Mouse (Mus musculus) hindbrain, embryonic 12.5 days (tissue): ENCODE measurements around the gene Sgsm2. TPM values are rescaled to one million over a fixed set of nuclear protein-coding genes. Genes with fewer than 3 reads are reported as not detected.

Experiments used
- ATAC-seq: fragments of 200-750 bp; cut with Nextera tagmentation; 2 replicates; pipeline ENCODE4 v1.8.0; 2017; ENCODE audit warnings: moderate TSS enrichment; ENCODE audit not compliant: low FRiP score
- H3K27ac ChIP-seq: fragments of 300-500 bp; sonication (generic); 2 replicates; pipeline ENCODE4 v1.5.1; 2016; ENCODE audit warnings: mild to moderate bottlenecking
- H3K27me3 ChIP-seq: fragments of 300-500 bp; sonication (generic); 2 replicates; pipeline ENCODE4 v1.6.1; 2016; ENCODE audit warnings: mild to moderate bottlenecking
- H3K36me3 ChIP-seq: fragments of 300-500 bp; sonication (generic); 2 replicates; pipeline ENCODE4 v1.6.1; 2016; ENCODE audit warnings: mild to moderate bottlenecking
- H3K4me1 ChIP-seq: fragments of 300-500 bp; sonication (generic); 2 replicates; pipeline ENCODE4 v1.6.1; 2016
- H3K4me2 ChIP-seq: fragments of 300-500 bp; sonication (generic); replicated peaks from 2 replicates; pipeline ENCODE4 v1.6.1; 2016; ENCODE audit warnings: mild to moderate bottlenecking
- H3K4me3 ChIP-seq: fragments of 300-500 bp; sonication (generic); 2 replicates; pipeline ENCODE4 v1.5.1; 2016; ENCODE audit warnings: mild to moderate bottlenecking
- H3K9ac ChIP-seq: fragments of 300-500 bp; sonication (generic); 2 replicates; pipeline ENCODE4 v1.6.1; 2016; ENCODE audit warnings: mild to moderate bottlenecking, moderate library complexity
- H3K9me3 ChIP-seq: fragments of 300-500 bp; sonication (generic); replicated peaks from 2 replicates; pipeline ENCODE4 v1.6.1; 2016; ENCODE audit warnings: mild to moderate bottlenecking
- WGBS: fragments of 180-500 bp; shearing (Covaris S2); methylation state at CpG from one replicate; pipeline ENCODE4 v1.1.7; 2016; 5-methylcytosine and 5-hydroxymethylcytosine counted together
- polyA plus RNA-seq: library from polyadenylated mRNA; unstranded; fragments of >200 nt; fragmentation: Nextera tagmentation; extraction: Ambion mirVana; gene quantifications from 2 replicates; pipeline ENCODE4 v1.2.1, GENCODE M21; 2016

Gene Sgsm2
- polyA plus RNA-seq, 1 experiment from 2014 or later, result 16.1 TPM

DNA sequence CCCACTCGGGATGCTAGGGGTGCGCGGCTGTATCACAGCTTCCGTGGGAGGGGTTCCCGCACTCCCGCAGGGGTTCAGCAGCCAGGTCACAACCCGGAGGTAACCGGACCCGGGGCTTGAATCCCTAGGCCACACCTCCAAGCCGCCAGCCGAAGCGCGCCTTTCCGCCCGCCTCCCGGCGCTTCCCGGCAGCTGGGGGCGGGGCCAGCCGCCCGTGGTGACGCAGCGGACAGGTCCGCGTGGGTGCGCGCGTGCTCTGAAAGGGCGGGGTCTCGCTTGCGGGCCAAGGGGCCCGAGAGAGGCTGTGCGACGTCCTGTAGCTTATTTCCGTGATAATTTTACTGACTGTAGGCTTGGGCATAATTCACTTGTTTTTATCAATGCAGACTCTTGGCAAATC is 58.4 kb downstream of the Sgsm2 start:
- Histone ChIP-seq H3K9ac (peak overlapping the region; percentile 64), H3K9me3 (no peaks in the 10 kb centered on the region), H3K27me3 (no peaks in the 10 kb centered on the region), H3K4me2 (peak overlapping the region; percentile 62), H3K36me3 (peaks cover 24% of the 10 kb centered on the region), H3K4me3 (peak overlapping the region; percentile 62), H3K27ac (peak overlapping the region; percentile 92), H3K4me1 (peaks cover 51% of the 10 kb centered on the region)
- WGBS, result under 1% methylated on average over 33 of the region's 35 CpGs
- peak; percentile 75 for ATAC-seq

DNA sequence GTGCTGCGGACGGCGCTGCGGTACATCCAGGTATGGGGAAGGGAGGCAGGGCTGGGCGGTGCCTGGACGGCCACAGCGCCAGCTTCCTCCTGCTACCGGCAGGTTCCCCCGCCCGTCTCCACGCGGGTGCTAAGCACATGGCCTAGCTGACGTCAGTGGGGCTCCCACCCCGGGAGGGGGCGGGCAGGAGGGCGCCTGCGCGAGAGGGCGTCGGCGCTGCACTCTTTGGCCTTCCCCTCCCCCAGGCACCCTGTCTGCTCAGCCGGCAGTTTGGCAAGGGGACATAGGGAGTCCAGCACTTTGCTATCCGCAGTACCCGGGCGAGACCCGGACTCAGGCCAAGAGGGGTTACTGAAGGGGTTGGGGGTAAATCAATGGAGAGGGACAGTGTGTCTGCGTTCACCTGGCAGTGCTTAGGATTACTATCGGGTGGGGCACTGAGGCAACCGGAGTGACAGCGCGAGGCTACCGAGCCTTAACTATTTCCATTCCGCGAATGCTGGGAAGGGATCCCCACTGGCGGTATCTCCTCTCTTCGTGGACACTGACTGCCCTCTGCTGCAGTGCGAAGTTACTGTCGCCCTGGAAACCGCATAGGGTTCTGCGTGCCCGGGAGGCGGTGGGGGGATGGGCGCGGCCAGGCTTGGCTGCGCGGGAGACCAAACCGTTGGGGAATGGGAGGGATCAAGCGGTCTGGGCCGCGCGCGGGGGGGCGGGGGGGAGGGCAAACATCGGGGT is 59.0 kb downstream of the Sgsm2 start:
- peak; percentile 81 for ATAC-seq
- peak overlapping the region; percentile 92 for H3K27ac ChIP-seq
- no peaks in the 10 kb centered on the region for H3K27me3 ChIP-seq
- H3K4me1 ChIP-seq, result peaks cover 53% of the 10 kb centered on the region
- peak overlapping the region; percentile 62 for H3K4me3 ChIP-seq
- peaks cover 19% of the 10 kb centered on the region for H3K36me3 ChIP-seq
- no peaks in the 10 kb centered on the region for H3K9me3 ChIP-seq
- WGBS, result 1% methylated on average over 44 of the region's 54 CpGs
- peak overlapping the region; percentile 62 for H3K4me2 ChIP-seq
- peak overlapping the region; percentile 64 for H3K9ac ChIP-seq

DNA sequence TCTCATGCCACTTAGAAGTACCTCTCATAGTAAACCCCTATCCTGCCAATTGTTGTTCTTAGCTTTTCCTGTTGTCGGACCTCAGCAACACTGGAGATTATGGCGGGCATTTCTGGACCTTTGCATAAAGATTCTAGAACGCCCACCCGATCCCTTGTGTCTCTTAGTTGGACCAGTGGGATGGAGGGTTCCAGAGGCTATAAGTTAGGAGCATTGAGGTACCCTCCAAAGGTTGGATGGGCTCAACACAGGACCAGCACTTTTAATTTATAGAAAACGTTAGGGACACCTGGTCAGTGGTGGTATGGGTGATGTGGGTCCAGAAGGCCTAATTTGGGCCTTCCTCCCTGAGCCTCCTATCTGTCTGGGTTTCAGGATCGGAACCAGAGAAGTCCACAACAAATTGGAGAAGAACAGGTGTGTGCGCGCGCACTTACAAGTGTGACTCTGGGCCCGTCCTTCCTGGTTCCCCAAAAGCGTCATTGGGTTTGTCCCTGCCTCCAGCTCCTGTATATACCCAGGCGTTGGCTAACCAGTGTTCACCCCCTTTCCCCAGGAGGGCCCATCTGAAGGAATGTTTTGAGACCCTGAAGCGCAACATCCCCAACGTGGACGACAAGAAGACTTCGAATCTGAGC is 59.7 kb downstream of the Sgsm2 start:
- Histone ChIP-seq H3K9me3 (no peaks in the 10 kb centered on the region), H3K36me3 (peaks cover 12% of the 10 kb centered on the region), H3K9ac (peak overlapping the region; percentile 64), H3K27ac (peak overlapping the region; percentile 92), H3K4me3 (peak overlapping the region; percentile 62), H3K4me2 (peak overlapping the region; percentile 62), H3K27me3 (no peaks in the 10 kb centered on the region), H3K4me1 (peaks cover 57% of the 10 kb centered on the region)
- no peak; the same call in 1 of the 2 replicates for ATAC-seq
- 45% methylated on average over 16 of the region's 16 CpGs for WGBS

DNA sequence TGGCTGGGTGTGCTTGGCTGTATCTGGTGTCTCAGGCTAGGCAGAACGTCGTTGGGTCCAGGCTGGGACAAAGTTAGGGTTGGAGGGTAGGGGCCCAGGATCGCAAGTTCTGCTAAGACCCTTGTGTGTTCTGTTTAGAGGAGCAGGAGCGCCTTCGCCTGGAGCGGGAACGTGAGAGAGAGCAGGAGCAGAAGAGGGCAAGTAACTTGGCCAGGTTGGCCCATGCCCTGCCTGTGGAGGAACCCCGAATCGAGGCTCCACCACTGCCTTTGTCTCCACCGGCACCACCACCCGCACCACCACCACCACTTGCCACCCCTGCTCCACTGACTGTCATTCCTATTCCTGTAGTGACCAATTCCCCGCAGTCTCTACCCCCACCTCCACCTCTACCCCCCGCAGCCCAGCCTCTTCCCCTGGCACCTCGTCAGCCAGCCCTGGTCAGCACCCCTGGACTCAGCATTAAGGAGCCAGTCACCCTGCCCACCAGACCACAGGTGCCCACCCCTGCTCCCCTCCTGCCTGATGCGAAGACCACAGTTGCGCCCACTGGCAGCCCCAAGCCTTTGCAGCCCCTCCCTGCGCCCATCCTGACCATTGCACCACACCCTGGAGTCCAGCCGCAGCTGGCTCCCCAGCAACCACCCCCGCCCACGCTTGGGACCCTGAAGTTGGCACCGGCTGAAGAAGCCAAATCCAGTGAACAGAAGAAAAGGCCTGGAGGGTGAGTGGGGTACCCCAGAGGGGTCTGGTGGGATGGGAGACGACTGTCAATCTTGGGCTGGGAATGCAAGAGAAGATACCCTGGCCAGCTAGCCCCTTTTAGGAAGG is 60.4 kb downstream of the Sgsm2 start:
- Histone ChIP-seq H3K9ac (no peak overlapping the region), H3K4me3 (no peak overlapping the region), H3K36me3 (peaks cover 5% of the 10 kb centered on the region; the same call in 1 of the 2 replicates), H3K4me1 (peaks cover 57% of the 10 kb centered on the region), H3K27me3 (no peaks in the 10 kb centered on the region), H3K4me2 (no peak overlapping the region), H3K9me3 (no peaks in the 10 kb centered on the region), H3K27ac (no peak overlapping the region)
- WGBS, result 88% methylated on average over 22 of the region's 22 CpGs
- ATAC-seq, result no peak

DNA sequence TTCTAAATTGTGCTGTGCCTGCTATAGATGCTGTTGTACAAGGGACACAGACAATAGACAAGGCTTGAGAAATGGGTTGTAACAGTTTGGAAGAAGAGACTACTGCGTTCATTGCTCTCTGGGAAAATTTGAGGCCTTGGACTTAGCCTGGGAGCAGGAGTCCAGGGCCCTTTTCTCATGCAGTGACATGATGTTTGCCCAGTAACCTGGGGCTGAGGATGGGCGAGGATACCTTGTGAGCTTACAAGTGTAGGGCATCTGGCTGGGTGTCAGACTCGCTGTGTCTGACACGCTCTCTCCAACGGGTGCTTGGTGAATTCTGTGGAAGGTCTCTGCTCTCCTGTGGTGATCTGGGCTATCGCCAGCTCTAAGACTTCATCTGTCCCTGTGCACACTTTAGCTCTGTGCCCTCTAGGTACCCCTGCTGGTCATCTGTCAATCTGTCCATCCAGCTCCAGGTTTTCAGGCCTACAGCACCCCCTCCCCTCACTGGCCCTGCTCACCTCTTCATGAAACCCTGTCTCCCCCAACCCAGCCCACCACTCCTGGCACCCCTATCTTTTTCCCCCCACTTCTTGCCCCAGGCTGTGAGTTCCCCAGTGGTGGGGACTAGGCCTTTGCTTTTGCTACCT is 61.2 kb downstream of the Sgsm2 start:
- H3K4me2 ChIP-seq, result no peak overlapping the region
- peaks cover 5% of the 10 kb centered on the region; the same call in 1 of the 2 replicates for H3K36me3 ChIP-seq
- H3K4me1 ChIP-seq, result peaks cover 57% of the 10 kb centered on the region
- H3K4me3 ChIP-seq, result no peak overlapping the region
- H3K9ac ChIP-seq, result no peak overlapping the region
- no peaks in the 10 kb centered on the region for H3K9me3 ChIP-seq
- 86% methylated on average over 6 of the region's 6 CpGs for WGBS
- H3K27me3 ChIP-seq, result no peaks in the 10 kb centered on the region
- no peak overlapping the region for H3K27ac ChIP-seq
- ATAC-seq, result no peak

DNA sequence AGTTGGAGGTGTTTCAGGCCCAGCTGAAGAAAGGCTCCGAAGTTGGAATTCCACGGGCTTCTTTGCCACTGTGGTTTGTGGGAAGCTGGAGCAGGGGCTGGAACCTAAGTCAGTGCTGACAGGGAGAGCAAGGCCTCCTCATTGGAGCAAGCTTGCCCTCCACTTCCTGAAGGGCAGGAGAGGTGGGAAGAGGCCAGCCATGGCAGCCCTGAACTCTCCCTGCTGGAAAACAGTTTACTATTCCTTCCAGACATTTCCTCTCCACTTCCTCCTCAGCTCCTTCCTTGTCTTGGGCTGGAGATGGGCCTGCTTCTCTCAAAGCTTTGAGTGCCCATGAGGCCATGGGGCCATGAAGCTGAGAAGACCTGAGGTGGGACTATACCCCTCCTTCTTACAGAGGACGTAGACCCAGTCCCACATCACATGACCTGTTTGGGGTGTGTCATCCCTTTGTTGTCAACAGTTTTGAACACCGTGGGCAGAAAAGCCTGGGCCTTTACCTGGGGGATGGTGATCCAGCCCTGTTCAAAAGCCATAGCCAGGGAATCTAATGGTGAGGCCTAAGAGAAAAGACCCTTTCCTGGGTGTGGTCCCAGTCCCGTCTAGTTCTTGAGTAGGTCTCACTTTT is 62.1 kb downstream of the Sgsm2 start:
- WGBS, result 63% methylated on average over 5 of the region's 5 CpGs
- no peak overlapping the region for H3K4me2 ChIP-seq
- ATAC-seq, result no peak
- no peak overlapping the region for H3K4me3 ChIP-seq
- H3K4me1 ChIP-seq, result peaks cover 59% of the 10 kb centered on the region
- no peak overlapping the region for H3K27ac ChIP-seq
- no peak overlapping the region for H3K9ac ChIP-seq
- H3K36me3 ChIP-seq, result peaks cover 5% of the 10 kb centered on the region; the same call in 1 of the 2 replicates
- no peaks in the 10 kb centered on the region for H3K27me3 ChIP-seq
- no peaks in the 10 kb centered on the region for H3K9me3 ChIP-seq

DNA sequence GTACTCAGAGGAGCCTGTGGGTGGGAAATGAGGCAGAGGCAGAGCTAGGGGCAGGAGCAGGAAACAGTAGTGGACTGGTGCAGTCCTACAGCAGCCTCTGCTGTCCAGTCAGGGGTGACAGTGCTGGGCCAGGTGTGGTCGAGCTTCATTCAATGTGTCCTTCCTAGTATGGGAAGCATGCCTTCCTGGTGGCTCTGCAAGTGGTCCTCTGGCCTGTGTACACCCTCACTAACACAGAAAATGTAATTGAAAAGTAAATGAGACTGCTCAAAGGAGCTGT is 62.6 kb downstream of the Sgsm2 start:
- Histone ChIP-seq H3K4me2 (no peak overlapping the region), H3K4me1 (peaks cover 63% of the 10 kb centered on the region), H3K27ac (no peak overlapping the region), H3K9me3 (no peaks in the 10 kb centered on the region), H3K9ac (no peak overlapping the region), H3K4me3 (no peak overlapping the region; the same call in 1 of the 2 replicates), H3K27me3 (no peaks in the 10 kb centered on the region), H3K36me3 (peaks cover 5% of the 10 kb centered on the region; the same call in 1 of the 2 replicates)
- ATAC-seq, result no peak
- WGBS, result 67% methylated on average over 1 of the region's 1 CpGs

DNA sequence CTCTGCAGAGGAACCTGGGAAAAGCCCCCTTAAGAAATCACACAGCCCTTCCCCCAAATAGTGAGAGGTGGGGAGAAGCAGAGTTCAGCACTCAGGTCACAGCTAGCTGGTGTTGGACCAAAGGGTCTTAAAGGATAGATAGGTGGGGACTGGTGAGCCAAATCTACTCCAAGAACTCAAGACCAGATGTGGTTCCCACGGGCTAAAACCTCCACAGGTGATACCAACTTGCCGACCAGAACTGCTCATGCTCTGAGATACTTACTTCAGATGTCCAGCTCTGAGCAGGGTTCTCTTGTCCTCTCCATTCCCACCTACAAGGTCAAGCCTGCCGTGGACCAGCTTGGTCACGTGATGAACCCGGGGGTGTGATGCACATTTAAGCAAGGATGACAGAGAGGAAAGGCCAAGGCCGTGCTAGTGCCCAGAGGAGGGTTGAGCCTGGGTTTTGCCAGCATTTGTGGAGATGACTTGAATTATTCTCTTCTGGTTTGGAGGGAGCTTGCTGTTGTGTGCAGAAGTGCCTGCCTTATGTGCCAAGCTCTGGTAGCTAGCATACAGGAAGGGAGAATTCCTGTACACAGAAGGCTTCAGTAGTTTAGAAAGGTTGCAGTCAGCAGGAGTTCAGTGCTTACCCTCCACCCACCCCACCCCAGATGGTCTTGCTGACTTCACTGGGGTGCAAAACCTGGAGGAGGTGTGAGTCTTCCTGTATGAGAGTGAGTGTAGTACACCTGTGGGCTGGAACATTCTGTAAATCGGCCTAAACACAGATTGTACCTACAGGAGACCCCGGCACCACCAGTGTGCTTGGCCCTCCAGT is 63.1 kb downstream of the Sgsm2 start:
- peak overlapping the region; percentile 95; the same call in 1 of the 2 replicates for H3K4me3 ChIP-seq
- H3K27me3 ChIP-seq, result no peaks in the 10 kb centered on the region
- peak overlapping the region; percentile 81 for H3K4me2 ChIP-seq
- H3K27ac ChIP-seq, result no peak overlapping the region
- no peaks in the 10 kb centered on the region for H3K9me3 ChIP-seq
- ATAC-seq, result no peak
- H3K36me3 ChIP-seq, result peaks cover 5% of the 10 kb centered on the region; the same call in 1 of the 2 replicates
- peak overlapping the region; percentile 69; the same call in 1 of the 2 replicates for H3K9ac ChIP-seq
- 80% methylated on average over 8 of the region's 8 CpGs for WGBS
- peaks cover 64% of the 10 kb centered on the region for H3K4me1 ChIP-seq

DNA sequence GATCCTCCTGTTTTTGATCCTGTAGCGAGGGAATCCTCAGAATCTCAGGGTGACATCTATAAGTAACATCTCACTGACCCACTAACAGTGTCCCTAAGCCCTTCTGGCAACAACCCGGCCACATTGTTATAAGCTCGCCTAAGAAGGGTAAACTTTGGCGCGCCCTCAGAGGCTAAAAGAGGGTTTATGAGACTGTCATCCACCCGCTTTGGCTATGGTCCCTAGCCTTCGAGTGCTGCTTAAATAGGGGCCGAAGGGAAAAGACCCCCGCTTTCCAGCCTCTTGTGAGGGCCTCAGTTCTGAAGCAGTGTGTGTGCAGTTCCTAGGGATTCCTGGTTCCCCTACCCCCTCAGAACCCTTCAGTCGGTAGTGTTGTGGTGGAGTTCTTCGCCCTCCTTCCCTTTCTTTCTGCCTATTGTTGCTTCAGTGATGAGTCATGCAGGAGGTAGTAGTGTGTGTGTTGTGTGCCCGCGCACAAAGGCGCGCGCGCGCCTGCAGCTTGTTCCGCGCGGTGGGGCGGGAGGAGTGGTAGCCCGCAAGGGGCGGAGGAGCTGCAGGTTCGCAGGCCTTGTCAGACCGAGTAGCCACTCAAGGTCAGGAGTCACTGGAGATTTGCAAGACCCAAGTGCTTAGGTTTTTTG is 64.2 kb downstream of the Sgsm2 start:
- H3K4me3 ChIP-seq, result peak overlapping the region; percentile 95
- ATAC-seq, result no peak

DNA sequence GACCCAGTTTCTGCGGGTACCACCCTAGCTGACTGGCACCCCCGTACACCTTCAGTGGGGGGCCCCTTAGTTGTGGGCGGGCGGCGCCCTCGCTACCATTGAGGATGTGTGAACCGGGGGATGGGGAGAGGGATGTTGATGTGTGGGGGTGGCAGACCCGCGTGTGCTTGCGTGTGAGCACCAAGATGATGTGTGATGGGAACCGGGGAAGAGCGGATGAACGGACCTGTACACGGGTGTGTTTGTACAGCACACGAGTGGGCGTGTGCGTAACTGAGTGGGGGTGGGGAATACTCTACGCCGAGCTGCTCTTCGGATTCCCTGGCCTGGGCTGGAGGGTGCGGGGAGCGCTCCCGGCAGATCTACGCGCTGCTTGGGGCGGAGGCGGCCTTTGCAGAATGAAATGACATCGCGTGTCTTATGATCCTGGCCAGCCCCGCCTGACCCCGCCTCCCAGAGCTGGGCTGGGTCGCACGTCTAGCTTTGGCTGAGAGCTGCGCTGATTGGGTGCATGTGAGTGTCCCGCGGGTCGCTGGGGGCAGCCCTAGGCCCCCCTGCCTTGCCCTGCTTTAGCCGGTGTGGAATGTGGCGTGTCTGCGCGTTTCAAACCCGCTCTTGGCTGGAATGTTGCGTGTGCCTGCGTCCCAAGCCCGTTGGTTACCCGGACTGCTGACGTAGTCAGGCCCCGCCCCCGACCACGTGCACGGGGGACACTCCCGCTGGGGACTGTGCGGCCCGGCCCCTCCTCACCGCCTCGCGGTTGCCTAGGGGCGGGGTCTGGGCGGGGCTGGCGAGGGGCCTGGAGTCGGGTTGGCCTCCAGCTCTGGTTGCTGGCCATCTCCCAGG is 65.0 kb downstream of the Sgsm2 start:
- no peaks in the 10 kb centered on the region for H3K27me3 ChIP-seq
- peak; percentile 78 for ATAC-seq
- peak overlapping the region; percentile 90 for H3K9ac ChIP-seq
- H3K27ac ChIP-seq, result peak overlapping the region; percentile 95
- under 1% methylated on average over 61 of the region's 61 CpGs for WGBS
- peaks cover 53% of the 10 kb centered on the region for H3K4me1 ChIP-seq
- peaks cover 4% of the 10 kb centered on the region; the same call in 1 of the 2 replicates for H3K36me3 ChIP-seq
- H3K9me3 ChIP-seq, result no peaks in the 10 kb centered on the region
- peak overlapping the region; percentile 81 for H3K4me2 ChIP-seq
- peak overlapping the region; percentile 95 for H3K4me3 ChIP-seq

More for the DNA sequence above, 64.2 kb downstream of the Sgsm2 start:
- H3K9ac ChIP-seq, result peak overlapping the region; percentile 69
- WGBS, result under 1% methylated on average over 26 of the region's 26 CpGs
- peaks cover 61% of the 10 kb centered on the region for H3K4me1 ChIP-seq
- H3K4me2 ChIP-seq, result peak overlapping the region; percentile 81
- H3K27ac ChIP-seq, result peak overlapping the region; percentile 95
- no peaks in the 10 kb centered on the region for H3K27me3 ChIP-seq
- no peaks in the 10 kb centered on the region for H3K9me3 ChIP-seq
- H3K36me3 ChIP-seq, result peaks cover 5% of the 10 kb centered on the region; the same call in 1 of the 2 replicates
